Mouse (Mus musculus) lung, postnatal 0 days (tissue): ENCODE measurements around the gene Polr3c.

Experiments used
- CTCF ChIP-seq: IDR thresholded peaks from 2 replicates; pipeline ENCODE4 v1.5.1; 2016; ENCODE audit warnings: antibody characterized with exemption, mild to moderate bottlenecking
- EP300 ChIP-seq: IDR thresholded peaks from 2 replicates; pipeline ENCODE4 v1.6.1; 2016; ENCODE audit warnings: antibody characterized with exemption, mild to moderate bottlenecking, control low read depth

DNA sequence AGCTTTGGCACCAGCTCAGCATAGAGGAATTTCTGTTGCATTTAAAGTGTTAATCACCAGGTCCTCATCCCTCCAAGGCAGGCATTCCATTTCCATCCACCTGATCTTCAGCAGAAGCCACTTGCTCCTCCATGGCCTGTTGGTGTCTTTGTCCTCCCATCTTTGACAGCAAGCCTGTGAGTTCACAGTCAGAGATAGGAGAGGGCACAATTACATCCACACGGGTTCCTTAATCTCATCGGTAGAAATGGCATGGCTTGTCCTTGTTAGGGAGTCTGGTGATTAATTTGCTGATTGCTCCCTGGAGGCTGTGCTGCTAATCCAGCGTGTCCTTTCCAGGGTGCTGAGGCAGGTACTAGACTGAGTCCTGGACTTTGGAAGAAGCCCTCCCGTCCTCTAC is 53.9 kb downstream of the Polr3c start:
- TF ChIP-seq CTCF (no peak), EP300 (no peak)
